Mouse (Mus musculus) limb, embryonic 12.5 days (tissue): ENCODE measurements around the gene H2al1e. TPM values are rescaled to one million over a fixed set of nuclear protein-coding genes. Genes with fewer than 3 reads are reported as not detected.
A peak's percentile ranks its signal among the peaks of the same experiment; 100 is the strongest.
"Not testable (repeated sequence)": the region's sequence is repeated elsewhere in the genome, so short reads cannot be mapped to it uniquely, and the experiment has no call there.

Source experiments
- ATAC-seq: fragments of 200-750 bp; cut with Nextera tagmentation; 2 replicates; pipeline ENCODE4 v1.8.0; 2017; ENCODE audit warnings: low read depth, moderate TSS enrichment; ENCODE audit not compliant: insufficient number of reproducible peaks, insufficient read depth, low FRiP score, low TSS enrichment
- H3K27ac ChIP-seq: fragments of 300-500 bp; sonication (generic); 2 replicates; pipeline ENCODE4 v1.5.1; 2016; ENCODE audit warnings: mild to moderate bottlenecking, moderate library complexity
- H3K27me3 ChIP-seq: fragments of 300-500 bp; sonication (generic); 2 replicates; pipeline ENCODE4 v1.6.1; 2016; ENCODE audit warnings: mild to moderate bottlenecking, moderate library complexity
- H3K36me3 ChIP-seq: fragments of 300-500 bp; sonication (generic); 2 replicates; pipeline ENCODE4 v1.6.1; 2016; ENCODE audit warnings: mild to moderate bottlenecking, moderate library complexity
- H3K4me1 ChIP-seq: fragments of 300-500 bp; sonication (generic); replicated peaks from 2 replicates; pipeline ENCODE4 v1.6.1; 2016
- H3K4me2 ChIP-seq: fragments of 300-500 bp; sonication (generic); 2 replicates; pipeline ENCODE4 v1.6.1; 2016; ENCODE audit warnings: mild to moderate bottlenecking, moderate library complexity
- H3K4me3 ChIP-seq: fragments of 300-500 bp; sonication (generic); replicated peaks from 2 replicates; pipeline ENCODE4 v1.5.1; 2016; ENCODE audit warnings: mild to moderate bottlenecking
- H3K9ac ChIP-seq: fragments of 300-500 bp; sonication (generic); replicated peaks from 2 replicates; pipeline ENCODE4 v1.6.1; 2016; ENCODE audit warnings: mild to moderate bottlenecking, moderate library complexity
- H3K9me3 ChIP-seq: fragments of 300-500 bp; sonication (generic); 2 replicates; pipeline ENCODE4 v1.6.1; 2016; ENCODE audit warnings: mild to moderate bottlenecking, moderate library complexity
- WGBS: fragments of 180-500 bp; shearing (Covaris S2); methylation state at CpG from one replicate; pipeline ENCODE4 v1.1.7; 2016; 5-methylcytosine and 5-hydroxymethylcytosine counted together
- polyA plus RNA-seq: library from polyadenylated mRNA; unstranded; fragments of >200 nt; fragmentation: Nextera tagmentation; extraction: Ambion mirVana; gene quantifications from 2 replicates; pipeline ENCODE4 v1.2.1, GENCODE M21; 2016

The H2al1e gene
- polyA plus RNA-seq, 1 experiment from 2014 or later, result not detected

DNA sequence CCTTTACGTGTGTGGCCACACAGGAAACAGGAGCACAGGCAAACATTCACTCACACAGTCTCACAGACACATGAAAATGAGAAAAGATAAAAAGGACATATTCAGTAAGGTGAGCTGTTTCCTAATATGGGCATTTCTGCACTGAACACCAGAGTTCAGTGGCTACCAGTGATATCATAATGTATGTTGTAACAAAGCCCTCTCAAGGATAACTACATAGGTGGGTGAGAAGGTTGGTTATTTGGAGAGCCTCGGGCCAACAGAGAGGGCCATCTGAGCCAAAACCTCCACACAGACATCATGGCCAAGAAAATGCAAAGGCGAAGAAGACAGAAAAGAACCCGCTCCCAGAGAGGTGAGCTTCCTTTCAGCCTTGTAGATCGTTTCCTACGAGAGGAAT, 3.2 kb upstream of the H2al1e start, which contains the start of gene H2al1d:
H2al1d (plus strand) TSS at position 301 of the 400 bp plus-strand sequence.
- not testable (repeated sequence) for H3K36me3 ChIP-seq, H3K27me3 ChIP-seq, H3K4me3 ChIP-seq, H3K4me2 ChIP-seq, H3K4me1 ChIP-seq, ATAC-seq, H3K9ac ChIP-seq, H3K9me3 ChIP-seq, H3K27ac ChIP-seq
- WGBS, result no CpG with 5 or more reads among the region's 6 CpGs

DNA sequence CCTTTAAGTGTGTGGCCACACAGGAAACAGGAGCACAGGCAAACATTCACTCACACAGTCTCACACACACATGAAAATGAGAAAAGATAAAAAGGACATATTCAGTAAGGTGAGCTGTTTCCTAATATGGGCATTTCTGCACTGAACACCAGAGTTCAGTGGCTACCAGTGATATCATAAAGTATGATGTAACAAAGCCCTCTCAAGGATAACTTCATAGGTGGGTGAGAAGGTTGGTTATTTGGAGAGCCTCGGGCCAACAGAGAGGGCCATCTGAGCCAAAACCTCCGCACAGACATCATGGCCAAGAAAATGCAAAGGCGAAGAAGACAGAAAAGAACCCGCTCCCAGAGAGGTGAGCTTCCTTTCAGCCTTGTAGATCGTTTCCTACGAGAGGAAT, 3.1 kb downstream of the H2al1e start, which contains the start of gene H2al1f:
H2al1f (plus strand) TSS at position 301 of the 400 bp plus-strand sequence.
- not testable (repeated sequence) for ATAC-seq, H3K4me3 ChIP-seq, H3K4me2 ChIP-seq, H3K9ac ChIP-seq, H3K27me3 ChIP-seq, H3K27ac ChIP-seq, H3K4me1 ChIP-seq, H3K9me3 ChIP-seq, H3K36me3 ChIP-seq
- WGBS, result no CpG with 5 or more reads among the region's 6 CpGs

DNA sequence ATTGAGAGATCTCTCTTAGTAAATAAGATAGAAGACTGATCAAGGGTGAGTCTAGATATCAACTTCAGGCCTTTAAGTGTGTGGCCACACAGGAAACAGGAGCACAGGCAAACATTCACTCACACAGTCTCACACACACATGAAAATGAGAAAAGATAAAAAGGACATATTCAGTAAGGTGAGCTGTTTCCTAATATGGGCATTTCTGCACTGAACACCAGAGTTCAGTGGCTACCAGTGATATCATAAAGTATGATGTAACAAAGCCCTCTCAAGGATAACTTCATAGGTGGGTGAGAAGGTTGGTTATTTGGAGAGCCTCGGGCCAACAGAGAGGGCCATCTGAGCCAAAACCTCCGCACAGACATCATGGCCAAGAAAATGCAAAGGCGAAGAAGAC, 6.2 kb downstream of the H2al1e start, which contains the start of gene H2al1g:
H2al1g (plus strand) TSS at position 301 of the 400 bp plus-strand sequence.
- not testable (repeated sequence) for H3K4me1 ChIP-seq, ATAC-seq, H3K27me3 ChIP-seq, H3K9ac ChIP-seq, H3K36me3 ChIP-seq, H3K9me3 ChIP-seq, H3K4me3 ChIP-seq, H3K4me2 ChIP-seq, H3K27ac ChIP-seq
- no CpG with 5 or more reads among the region's 3 CpGs for WGBS

DNA sequence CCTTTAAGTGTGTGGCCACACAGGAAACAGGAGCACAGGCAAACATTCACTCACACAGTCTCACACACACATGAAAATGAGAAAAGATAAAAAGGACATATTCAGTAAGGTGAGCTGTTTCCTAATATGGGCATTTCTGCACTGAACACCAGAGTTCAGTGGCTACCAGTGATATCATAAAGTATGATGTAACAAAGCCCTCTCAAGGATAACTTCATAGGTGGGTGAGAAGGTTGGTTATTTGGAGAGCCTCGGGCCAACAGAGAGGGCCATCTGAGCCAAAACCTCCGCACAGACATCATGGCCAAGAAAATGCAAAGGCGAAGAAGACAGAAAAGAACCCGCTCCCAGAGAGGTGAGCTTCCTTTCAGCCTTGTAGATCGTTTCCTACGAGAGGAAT, 9.5 kb downstream of the H2al1e start, which contains the start of gene H2al1h:
H2al1h (plus strand) TSS at position 301 of the 400 bp plus-strand sequence.
- H3K27ac ChIP-seq, H3K9ac ChIP-seq, H3K4me3 ChIP-seq, H3K9me3 ChIP-seq, H3K4me1 ChIP-seq, H3K36me3 ChIP-seq, ATAC-seq, H3K4me2 ChIP-seq, H3K27me3 ChIP-seq: not testable (repeated sequence)
- WGBS, result no CpG with 5 or more reads among the region's 6 CpGs

DNA sequence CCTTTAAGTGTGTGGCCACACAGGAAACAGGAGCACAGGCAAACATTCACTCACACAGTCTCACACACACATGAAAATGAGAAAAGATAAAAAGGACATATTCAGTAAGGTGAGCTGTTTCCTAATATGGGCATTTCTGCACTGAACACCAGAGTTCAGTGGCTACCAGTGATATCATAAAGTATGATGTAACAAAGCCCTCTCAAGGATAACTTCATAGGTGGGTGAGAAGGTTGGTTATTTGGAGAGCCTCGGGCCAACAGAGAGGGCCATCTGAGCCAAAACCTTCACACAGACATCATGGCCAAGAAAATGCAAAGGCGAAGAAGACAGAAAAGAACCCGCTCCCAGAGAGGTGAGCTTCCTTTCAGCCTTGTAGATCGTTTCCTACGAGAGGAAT, 12.6 kb downstream of the H2al1e start, which contains the start of gene H2al1i:
H2al1i (plus strand) TSS at position 301 of the 400 bp plus-strand sequence.
- not testable (repeated sequence) for H3K36me3 ChIP-seq, H3K9me3 ChIP-seq, H3K27me3 ChIP-seq, H3K4me3 ChIP-seq, ATAC-seq, H3K4me1 ChIP-seq, H3K4me2 ChIP-seq, H3K27ac ChIP-seq, H3K9ac ChIP-seq
- no CpG with 5 or more reads among the region's 5 CpGs for WGBS

DNA sequence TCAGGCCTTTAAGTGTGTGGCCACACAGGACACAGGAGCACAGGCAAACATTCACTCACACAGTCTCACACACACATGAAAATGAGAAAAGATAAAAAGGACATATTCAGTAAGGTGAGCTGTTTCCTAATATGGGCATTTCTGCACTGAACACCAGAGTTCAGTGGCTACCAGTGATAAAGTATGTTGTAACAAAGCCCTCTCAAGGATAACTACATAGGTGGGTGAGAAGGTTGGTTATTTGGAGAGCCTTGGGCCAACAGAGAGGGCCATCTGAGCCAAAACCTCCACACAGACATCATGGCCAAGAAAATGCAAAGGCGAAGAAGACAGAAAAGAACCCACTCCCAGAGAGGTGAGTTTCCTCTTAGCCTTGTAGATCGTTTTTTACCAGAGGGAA, 15.8 kb downstream of the H2al1e start, which contains the start of gene H2al1j:
H2al1j (plus strand) TSS at position 301 of the 400 bp plus-strand sequence.
- ATAC-seq, H3K36me3 ChIP-seq, H3K4me3 ChIP-seq, H3K4me2 ChIP-seq, H3K27ac ChIP-seq, H3K4me1 ChIP-seq, H3K9me3 ChIP-seq, H3K9ac ChIP-seq: not testable (repeated sequence)
- peaks cover 25% of the 10 kb centered on the region for H3K27me3 ChIP-seq
- WGBS, result 81% methylated on average over 2 of the region's 2 CpGs

DNA sequence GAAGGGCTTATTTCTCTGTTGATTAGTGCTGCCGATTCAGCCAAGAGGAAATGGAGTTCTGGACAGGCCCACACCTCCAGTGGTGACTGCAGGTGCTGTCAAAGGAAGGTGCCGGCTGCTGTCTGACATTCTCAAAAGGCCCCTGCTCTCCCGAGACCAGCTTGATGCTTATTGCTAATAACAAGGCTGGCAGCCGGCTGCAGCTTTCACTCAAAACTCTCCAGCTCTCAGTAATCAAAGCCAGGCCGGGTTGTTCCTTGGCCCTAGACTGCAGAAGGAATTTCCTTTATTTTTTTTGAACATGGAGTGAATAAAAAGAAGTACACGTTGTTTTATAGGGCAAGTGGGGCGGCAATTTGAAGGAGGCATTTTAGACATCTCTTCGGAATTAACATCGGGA, 34.0 kb downstream of the H2al1e start:
- H3K27me3 ChIP-seq, result peaks cover 3% of the 10 kb centered on the region; the same call in 1 of the 2 replicates
- H3K4me2 ChIP-seq, result peak overlapping the region; percentile 27; the same call in 1 of the 2 replicates
- H3K4me1 ChIP-seq, result peaks cover 9% of the 10 kb centered on the region; the same call in 1 of the 2 replicates
- WGBS, result 24% methylated on average over 9 of the region's 9 CpGs
- H3K36me3 ChIP-seq, result no peaks in the 10 kb centered on the region
- H3K27ac ChIP-seq, result peak overlapping the region; percentile 59
- peak; percentile 42; the same call in 1 of the 2 replicates for ATAC-seq
- no peak overlapping the region for H3K9ac ChIP-seq
- H3K9me3 ChIP-seq, result no peaks in the 10 kb centered on the region
- no peak overlapping the region for H3K4me3 ChIP-seq

DNA sequence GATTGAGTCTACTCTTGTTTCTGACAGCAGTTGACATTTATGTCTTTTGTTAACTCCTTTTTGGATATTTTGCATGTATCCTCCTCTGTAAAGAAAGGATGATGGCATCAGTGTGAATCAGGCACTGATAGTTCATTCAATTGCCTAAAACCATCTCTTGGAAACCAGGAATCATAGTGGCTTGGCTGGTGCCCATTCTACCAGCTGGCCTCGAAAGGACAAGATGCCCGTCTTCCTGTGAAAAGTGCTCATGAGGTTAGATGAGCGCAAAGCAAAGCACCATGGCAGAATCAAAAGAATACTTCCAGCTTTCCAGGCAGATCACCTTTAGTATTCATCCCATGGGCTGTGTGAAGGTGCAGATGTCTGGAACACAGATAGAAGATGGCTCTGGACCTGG, 35.0 kb downstream of the H2al1e start:
- ATAC-seq, result no peak
- Histone ChIP-seq H3K4me3 (no peak overlapping the region), H3K9ac (no peak overlapping the region), H3K27ac (no peak overlapping the region), H3K4me2 (no peak overlapping the region), H3K36me3 (no peaks in the 10 kb centered on the region), H3K4me1 (peaks cover 9% of the 10 kb centered on the region; the same call in 1 of the 2 replicates), H3K27me3 (peaks cover 9% of the 10 kb centered on the region; the same call in 1 of the 2 replicates), H3K9me3 (no peaks in the 10 kb centered on the region)
- WGBS, result 88% methylated on average over 3 of the region's 3 CpGs

DNA sequence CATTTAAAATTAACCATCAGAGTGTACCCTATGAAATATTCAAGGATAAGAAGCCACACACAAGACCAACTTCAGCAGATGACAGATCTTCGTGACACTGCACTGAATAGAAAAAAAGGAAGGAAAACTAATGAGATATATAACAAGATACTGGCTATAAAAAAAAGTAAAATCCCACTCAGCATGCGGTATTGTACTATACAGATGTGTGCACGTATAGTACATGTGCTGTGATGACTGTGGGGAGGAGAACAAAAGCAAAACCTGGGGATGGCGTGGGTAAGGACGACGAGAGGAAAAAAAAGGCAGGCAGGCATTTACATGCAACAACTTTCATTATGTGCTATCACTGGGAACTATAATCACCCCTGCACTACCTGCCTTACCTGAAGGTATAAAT, 49.1 kb downstream of the H2al1e start:
- ATAC-seq, result no peak
- H3K4me2 ChIP-seq, result no peak overlapping the region
- no peaks in the 10 kb centered on the region for H3K36me3 ChIP-seq
- no peak overlapping the region for H3K27ac ChIP-seq
- no peak overlapping the region for H3K4me3 ChIP-seq
- H3K9ac ChIP-seq, result no peak overlapping the region
- 85% methylated on average over 6 of the region's 6 CpGs for WGBS
- peaks cover 47% of the 10 kb centered on the region for H3K27me3 ChIP-seq
- H3K9me3 ChIP-seq, result no peaks in the 10 kb centered on the region
- 0 out of 2 replicates have a peak, but pooled peaks cover 3% of the 10 kb centered on the region for H3K4me1 ChIP-seq

DNA sequence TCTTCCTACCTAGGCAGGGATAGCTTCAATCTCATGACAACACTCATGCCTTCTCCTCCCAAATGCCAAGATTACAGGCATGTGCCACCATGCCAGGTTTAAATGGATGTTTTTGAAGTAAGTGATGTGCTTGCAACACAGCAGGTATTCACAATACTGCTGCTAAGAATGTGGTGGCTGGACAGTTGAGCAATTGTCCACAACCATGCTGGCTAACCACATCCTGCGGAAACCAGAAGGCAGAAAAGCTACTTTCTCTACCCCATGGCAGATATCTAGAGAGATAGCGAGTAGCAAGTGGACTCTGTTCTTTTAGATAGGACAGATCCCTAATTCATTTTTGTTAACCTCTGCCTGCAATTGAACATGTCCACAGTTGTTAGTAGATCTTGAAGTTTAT, 49.5 kb downstream of the H2al1e start:
- no peak overlapping the region for H3K4me3 ChIP-seq
- peaks cover 46% of the 10 kb centered on the region for H3K27me3 ChIP-seq
- no peak overlapping the region for H3K9ac ChIP-seq
- H3K27ac ChIP-seq, result no peak overlapping the region
- no peaks in the 10 kb centered on the region for H3K9me3 ChIP-seq
- H3K4me2 ChIP-seq, result no peak overlapping the region
- ATAC-seq, result no peak
- 96% methylated on average over 2 of the region's 2 CpGs for WGBS
- no peaks in the 10 kb centered on the region for H3K36me3 ChIP-seq
- H3K4me1 ChIP-seq, result 0 out of 2 replicates have a peak, but pooled peaks cover 3% of the 10 kb centered on the region
